Mouse (Mus musculus): ENCODE results near the gene Rcbtb2.

Gene Rcbtb2

DNA sequence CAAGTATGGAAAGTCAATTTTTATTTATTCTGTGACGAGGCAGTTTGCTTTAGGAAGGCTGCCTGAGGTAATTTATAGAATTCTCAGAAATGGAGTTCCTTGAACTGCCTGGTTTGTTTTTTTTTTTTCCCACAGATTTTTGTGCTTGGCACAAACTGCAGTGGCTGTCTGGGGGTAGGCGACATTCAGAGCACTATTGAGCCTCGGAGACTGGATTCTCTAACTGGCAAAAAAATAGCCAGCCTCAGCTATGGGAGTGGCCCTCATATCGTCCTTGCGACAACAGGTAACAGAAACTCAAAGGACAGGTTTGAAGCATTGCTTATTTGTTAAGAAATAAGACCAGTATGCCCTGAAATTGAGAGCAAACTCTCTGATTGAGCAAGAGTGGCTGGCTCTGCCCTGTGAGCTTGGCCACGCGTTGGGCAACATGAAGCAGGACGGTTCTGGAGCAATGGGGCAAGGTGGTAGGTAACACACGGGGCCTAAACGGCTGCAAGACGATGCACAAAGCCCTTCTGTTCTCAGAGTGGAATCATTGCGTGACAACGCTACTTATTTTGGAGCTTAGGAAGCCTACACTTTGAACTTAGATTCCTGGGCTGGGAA, 39.5 kb downstream of the Rcbtb2 start:
- no peak for DNase-seq

DNA sequence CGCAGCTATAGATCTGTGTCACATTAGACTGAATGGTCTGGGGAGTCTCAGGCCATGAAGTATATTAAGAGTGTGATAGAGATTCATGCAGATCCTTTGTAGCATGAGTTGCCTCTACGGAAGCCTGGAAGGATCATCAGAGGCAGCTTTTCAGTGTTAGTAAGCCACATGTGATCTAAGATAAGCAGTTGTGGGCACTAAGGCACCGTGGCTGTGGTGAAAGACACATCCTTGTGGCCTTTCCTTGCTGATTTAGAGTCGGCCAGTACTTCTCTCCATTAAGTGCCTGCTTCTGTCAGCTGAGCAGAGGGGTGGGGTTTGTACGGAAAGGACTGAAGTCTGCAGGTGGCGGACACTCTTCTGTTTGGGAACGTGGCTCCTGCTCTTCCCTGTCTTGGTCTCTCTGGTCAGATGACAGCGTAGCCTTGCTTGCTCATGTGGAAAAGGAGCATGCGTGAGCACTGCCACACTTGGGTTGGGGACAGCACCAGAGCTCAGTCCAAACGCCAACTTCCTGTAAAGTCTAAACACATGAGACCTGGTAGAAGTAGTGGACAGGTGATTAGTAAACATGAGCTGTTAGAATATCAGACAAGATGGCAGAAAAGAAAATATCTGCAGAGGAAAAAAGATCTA, 40.6 kb downstream of the Rcbtb2 start:
- no peak for DNase-seq

DNA sequence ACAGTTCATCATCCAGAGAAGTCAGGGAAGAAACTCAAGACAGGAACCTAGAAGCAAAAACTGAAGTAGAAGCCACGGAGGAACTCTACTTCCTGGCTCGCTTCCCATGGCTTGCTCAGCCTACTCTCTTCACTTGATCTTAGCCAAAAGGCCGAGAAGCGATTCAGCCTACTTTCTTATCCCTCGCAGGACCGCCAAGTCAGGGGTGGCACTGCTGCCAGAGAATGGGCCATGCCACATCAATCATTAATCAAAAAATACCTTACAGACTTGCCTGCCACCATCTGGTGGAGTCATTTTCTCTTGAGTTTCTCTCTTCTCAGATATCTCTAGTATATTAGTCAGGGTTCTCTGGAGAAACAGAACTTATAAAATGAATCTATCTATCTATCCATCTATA, 42.3 kb downstream of the Rcbtb2 start:
- no peak for DNase-seq

DNA sequence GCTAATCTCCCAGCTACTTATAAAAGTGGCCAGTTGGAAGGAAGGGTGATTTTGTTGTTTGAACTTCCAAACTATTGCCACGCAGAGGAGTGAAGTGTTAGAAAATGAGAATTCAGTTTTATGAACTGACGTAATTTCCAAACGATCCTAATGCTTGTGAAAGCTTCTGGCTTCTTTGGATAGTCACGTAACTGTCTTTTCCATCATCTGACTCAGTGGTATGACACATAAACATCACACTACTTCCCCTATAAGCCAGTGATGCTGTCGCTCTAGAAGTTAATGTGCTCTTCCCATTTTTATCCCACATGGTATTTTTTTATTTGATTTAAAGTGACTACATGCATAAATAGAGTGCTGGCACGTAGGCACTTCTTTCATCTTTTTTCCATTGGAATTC, 45.8 kb downstream of the Rcbtb2 start:
- no peak for DNase-seq

DNA sequence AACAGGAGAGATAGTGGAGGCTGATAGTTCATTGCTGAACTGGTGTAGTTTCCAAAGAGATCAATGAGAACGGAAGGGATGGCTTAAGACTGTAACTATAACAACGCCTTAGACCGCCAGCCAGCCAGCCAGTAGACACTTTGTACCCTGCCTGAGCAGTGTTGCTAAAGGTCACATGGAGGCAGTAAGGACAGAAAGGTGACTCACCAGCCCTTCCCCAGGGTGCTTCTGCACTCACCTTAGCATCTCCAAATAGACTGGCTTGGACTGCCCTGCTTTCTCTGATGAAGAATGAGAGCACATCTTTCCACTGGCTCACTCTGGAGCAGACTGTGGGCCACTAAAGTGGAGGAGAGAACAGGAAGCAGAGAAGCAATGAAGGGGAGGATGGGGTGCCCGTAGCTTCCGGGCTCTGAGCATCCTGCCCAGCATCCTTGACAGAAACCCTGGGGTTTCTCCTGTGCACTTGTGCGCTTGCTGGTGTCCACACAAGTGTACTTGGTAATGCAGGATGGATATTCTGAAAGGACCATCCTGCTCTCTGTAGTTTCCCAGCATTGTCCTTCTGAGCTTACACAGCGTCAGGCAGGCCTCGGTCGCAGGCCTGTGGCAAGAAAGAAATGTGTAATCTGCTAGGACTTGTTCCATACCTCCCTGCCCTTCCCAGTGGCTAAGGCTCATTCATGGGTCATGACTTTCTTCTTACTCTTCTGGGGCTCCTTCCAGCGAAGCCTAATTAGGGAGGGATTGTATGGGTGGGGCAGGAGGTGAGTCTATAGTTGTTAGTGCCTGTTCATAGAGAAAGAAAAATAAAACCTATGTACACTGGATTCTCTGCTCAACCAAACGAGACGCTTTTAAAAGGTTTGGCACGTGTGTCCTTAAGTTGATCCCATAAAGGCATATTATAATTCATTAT, 47.3 kb downstream of the Rcbtb2 start:
- DNase-seq = no peak

DNA sequence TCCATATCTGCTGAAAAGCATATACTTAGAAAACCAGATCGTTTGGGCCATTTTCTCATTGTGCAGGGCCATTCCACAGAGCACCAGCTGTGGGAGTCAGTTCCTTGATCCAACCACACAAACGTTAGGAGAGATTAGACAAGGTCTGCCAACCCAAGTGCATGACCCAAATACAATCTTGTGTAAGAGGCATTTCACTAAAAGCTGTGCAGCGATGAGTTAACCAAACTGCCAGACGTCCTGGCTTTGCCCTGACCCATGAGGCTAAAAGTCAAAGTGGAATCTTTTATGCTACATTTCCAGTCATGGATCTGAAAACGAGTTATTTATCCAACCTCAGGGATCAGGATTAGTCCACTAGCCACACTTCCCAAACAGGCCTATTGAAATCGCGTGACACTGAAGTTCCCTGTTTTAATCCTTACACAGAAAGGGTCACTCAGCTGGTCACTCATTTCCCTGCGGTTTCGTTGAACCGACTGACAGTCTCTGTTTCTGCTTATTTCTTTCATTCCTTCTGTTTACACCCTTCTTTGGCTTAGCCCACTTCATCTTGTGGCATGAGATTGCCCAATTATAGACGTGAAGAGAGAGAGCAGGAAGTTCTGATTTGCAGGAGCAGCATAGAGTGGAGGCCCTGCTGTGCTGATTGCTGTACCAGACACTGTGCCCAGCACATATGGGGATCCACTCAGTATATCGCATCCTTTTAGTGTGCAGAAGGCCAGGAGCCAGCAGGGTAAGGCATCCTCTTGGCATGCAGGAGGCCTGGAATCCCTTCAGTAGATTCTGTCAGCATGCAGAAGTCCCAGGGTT, 49.6 kb downstream of the Rcbtb2 start:
- no peak for DNase-seq

DNA sequence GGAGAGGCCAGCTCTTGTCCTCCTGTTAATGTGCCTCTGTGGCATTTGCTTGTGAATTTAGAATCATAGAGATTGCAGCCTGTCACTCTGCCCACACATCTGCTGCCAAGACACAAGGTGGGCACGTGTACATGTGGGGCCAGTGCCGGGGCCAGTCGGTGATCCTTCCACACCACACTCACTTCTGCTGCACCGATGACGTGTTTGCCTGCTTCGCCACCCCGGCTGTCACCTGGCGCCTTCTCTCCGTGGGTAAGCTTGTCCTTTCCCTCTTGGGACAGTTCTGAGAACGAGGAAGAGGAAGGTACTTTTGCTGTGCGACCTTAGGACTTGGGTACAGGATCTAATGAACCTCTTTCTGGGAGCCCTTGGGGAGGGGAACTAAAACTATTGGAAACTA, 50.8 kb downstream of the Rcbtb2 start:
- DNase-seq = no peak

DNA sequence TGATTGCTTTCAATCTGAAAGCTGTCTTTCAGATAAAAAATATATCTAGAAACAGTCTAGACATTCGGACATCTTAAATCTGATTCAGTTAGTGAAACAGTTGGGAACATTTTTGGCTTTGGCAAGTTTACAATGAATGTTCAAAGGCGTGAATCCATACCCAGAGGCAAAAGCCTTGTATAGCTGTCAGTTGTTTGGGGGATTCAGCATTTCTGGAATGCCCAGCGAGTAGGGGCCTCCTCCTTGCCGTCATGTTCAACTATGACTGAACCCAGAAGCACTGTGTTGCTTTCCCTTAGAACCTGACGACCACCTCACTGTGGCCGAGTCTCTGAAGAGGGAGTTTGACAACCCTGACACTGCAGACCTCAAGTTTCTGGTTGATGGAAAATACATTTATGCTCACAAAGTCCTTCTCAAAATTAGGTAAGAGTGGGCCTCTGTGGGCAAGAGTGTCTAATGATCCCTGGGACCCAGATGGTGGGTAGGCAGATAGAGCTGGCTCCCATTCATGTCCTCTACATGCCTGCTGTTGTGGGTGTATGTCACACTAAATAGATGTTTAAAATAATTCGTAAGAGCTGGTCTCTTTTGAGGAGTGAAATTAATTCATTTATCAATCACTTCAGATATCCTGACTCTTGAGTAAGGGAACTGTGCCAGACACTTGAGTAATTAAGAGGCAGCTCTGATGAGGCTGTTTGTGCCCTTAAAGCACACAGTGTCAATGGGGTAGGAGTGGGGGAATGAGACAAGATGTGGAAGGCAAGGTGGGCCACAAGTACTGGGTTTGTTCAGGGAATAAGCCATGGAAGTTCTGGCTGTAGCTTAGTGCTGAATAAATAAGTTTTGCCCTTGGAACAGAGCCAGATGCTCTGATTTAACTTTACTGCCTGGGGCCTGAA, 51.5 kb downstream of the Rcbtb2 start:
- DNase-seq = no peak

DNA sequence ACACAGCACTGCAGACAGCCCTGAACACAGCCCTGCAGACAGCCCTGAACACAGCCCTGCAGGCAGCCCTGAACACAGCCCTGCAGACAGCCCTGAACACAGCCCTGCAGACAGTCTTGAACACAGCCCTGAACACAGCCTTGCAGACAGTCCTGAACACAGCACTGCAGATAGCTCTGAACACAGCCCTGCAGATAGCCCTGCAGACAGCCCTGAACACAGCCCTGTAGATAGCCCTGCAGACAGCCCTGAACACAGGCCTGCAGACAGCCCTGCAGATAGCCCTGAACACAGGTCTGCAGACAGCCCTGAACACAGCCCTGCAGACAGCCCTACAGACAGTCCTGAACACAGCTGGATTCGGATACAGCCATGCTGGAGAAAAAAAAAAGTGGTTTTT, 52.2 kb downstream of the Rcbtb2 start:
- DNase-seq = no peak

DNA sequence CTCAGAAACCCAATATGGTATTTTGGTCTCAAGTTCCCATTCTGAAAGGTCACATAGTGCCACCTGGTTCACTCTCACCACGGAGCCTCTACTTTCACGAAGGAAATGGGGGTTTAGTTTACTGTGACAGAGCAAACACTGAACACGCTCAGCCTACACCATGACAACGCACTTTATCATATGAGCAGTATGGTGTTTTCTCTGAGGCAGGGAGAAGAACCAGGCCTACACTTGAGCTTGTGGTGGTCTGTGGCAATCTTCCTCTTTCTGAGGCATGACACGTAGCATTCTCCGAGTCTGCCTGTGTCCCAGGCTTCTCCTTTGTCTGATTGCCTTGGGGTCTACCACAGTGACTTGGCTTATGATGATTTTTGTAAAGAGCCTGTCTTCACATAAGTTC, 53.0 kb downstream of the Rcbtb2 start:
- DNase-seq = no peak

DNA sequence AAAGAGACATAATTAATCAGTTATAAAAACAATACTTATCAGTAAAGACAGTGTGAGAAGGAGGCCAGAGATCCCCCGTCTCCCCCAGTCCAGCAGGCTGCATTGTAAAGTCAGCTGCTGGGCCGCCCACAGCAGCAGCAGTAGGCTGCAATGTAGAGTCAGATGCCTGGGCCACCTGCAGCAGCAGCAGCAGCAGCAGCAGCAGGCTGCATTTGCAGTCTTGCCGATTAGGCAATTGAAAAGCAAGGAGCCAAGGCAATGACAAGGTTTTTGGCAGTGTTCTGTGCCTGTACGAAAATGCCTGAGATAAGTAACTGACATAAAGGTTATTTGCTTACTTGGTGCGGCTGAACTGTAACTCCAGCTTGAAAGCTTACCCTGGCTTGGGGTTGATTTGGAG, 53.4 kb downstream of the Rcbtb2 start:
- no peak for DNase-seq

DNA sequence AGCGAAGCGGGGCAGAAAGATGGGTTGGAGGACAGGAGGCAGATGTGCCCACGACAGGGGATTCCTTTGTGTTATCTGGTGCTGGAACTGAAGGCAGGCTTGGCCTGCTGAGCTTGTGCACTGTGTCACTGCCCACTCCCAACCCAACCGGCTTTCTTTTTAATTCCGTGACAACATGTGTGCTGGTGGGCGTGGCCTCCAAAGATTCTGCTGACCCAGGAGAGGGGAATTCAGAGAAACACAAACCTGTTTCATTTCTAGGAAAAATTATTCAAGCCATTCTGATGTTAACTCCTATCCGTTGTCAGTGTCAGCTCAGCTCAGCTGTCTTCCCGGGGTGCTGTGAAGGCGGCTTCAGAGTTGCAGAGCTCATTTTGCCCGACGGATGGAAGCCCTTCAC, 55.1 kb downstream of the Rcbtb2 start:
- DNase-seq = no peak

DNA sequence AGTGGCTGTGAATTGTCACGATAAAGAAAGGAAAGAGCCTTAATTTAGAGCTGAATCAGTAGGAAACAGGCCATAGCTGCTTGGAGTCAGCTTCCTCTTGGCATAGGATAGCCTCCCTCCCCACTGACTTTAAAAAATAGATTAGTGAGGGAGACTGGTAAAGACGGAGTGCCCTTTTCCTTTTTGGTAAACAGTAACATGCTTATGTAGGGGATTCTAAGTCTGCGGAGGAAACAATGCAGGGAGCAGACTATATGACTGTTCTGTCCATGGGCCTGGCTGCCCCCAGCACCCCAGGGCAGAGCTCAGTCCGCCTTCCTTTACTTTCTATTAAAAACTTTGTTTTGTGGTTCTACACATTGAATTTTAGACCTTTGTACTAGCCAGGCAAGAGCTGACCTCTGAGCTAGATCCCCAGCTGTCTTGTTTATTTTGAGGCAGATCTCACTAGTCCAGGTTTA, 56.4 kb downstream of the Rcbtb2 start:
- DNase-seq = no peak

DNA sequence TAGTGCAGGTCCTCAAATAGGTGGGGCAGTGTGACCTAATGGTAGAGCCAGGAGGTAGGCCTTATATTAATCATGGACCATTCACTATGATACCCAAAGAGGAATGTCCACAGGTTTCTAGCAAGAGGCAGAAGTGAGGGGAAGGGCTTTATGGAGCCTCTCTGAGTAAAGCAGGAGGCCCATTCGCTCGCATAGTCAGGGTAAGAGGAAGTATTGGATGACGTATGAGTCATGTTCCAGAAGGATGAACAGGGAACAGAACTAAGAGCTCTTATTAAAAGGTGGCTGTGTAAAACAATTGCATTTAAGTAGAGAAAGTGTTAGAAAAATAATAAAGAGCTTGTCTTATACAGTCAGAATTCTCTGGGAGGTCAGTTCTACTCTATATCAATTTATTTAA, 57.8 kb downstream of the Rcbtb2 start:
- no peak for DNase-seq

DNA sequence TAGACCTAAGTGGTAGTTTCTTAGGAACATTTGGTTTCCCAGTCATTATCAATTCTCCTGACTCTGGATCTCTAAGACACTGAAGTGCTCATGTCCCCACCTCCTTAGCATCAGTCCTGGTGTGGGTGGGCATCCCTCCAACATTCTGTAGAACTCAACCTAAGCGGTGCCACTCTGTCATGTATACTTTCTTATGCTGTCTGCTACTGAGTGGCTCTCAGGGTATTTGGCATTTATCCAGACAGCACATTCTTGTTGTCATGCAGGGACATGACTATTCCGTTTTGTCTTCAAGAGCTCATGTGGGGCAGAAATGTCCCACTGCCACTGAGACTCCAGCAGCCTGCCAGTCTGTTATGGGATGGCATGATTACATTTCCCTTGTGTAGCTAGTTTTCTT, 58.3 kb downstream of the Rcbtb2 start:
- no peak for DNase-seq

DNA sequence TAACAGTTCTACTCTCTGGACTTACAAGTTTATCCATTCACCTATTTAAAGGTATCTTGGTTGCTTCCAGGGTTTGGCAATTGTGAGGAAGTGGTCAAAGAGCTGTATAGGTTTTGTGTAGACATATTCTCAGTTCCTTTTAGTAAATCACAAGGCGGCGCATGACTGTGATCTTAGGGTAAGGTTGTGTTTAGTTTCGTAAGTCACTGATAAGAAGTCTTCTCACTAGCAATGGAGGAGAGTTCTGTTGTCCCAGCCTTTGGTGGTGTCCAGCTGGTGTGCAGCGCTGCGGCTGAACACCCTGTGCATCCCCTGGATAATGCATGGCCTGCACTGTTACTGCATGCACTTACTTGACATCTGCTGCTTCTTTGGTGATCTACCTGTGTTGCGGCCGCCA, 64.0 kb downstream of the Rcbtb2 start:
- DNase-seq = no peak

DNA sequence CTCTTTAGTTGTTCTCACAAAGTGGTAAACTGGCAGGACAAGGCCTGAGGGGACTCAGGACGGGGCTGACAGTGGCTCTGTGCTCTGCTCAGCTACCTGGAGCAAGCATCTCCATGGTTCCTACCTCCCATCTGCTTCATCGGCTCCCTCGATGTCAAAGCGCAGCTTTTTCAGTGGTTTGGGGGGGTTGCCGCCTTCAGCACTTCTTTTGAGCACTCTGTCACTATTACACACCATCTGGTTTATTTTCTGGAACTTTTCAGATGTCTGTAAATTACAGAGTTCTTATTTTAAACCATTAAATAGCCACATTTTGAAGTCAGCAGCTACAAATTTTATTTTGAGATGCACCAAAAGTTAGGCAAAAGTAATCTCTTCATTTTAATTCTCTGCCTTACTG, 76.2 kb downstream of the Rcbtb2 start:
- no peak for DNase-seq

DNA sequence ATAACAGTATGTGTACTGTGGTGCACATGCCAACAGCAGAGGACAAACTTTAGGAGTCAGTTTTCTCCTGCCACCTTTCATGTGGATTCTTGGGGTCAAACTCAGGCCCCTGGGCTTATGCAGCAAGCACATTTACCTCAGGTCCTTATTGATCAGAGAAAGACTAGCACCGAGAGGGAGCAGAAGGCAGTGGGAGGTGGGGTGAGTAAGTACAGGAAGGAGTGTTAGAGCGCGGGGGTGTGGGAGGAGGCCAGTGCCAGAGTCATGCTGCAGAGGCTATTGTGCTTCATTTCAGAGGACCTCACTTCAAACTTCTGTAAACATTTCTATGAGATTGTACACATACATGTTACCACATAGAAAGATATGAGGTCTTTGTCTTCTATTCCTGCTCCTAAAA, 78.6 kb downstream of the Rcbtb2 start:
- DNase-seq = no peak

DNA sequence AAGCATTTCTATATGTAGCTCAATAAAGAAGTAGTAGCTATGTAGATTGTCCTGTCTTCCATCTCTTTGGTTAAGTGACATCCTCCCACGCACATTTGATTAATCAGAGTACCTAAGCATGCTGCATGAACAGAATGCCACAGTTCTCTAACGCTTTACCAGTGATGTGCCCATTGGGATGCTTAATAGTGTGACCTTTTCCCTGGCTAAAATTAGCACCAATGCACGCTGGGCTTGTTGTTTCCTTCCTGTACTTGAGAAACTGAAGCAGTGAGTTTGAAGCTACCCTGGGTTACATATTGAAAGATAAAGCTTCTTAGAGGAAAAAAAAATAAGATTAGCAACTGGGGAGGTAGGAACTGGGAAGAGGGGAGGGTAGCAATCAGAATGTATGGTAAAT, 81.2 kb downstream of the Rcbtb2 start:
- DNase-seq = no peak

DNA sequence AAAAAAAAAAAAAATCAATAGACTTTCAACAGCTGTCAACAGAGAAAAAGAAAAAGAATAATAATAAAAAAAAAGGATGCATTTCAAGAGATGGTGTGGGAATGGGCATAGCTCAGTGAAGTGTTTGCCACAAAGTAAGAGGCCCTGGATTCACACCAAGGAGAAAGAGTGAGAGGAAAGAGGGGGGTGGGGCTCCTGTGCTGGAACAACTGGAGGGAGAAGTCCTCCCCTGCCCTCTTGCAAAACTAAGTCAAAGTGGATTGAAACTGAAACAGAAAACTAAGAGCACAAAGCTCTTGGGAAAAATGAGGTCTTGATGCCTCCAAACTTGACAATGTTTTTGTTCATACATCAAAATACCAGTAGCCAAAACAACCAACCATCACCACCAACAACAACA, 86.4 kb downstream of the Rcbtb2 start:
- no peak for DNase-seq

DNA sequence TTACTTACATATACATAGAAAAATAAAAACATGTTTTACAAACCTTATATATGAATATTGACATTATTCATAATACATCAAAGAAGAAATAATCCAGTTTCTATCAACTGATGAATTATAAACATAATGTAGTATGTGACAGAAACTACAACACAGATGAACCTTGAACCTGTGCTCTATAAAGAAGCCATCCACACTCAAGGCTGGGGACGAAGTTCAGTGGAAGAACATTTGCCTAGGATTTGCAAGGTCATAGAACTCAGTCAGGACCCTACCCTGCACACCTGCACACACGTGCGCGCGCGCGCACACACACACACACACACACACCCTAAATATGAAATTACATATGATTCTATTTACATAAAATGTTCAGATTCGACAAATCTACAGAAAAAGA, 87.4 kb downstream of the Rcbtb2 start:
- DNase-seq = no peak

DNA sequence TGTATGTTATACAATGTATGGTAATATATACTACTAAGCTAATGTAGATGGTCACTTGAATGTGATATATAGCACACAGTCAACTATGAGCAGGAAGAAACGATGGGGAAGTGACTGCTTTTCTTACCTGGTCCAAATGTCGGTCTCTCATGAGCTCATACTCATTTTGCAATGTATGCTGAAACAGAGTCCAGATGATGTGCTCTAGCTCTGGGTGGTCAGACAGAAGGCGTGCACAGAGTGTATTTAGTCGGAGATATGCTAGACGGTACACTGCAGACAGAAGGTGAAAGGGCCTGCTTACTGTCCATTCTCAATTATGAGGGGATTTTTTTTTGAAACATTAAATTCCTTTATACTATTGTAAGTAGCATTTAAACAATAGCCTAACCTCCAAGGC, 88.6 kb downstream of the Rcbtb2 start:
- DNase-seq = no peak
